Mouse (Mus musculus): ENCODE measurements around the gene Ypel2.

- no peak for TF ChIP-seq ETS1 (IDR thresholded peaks at IDR 0.05; ENCODE audit: low read depth, low read length)
- TF ChIP-seq POLR2A (IDR thresholded peaks at IDR 0.05; ENCODE audit: control insufficient read depth in 1 of 2, insufficient read depth in 1 of 2, low read depth in 1 of 2, low read length in 2 of 2, poor library complexity in 1 of 2): no peak
- TF ChIP-seq MXI1 (IDR thresholded peaks at IDR 0.05; ENCODE audit: low read depth, low read length): no peak
- no peak for TF ChIP-seq BHLHE40 (IDR thresholded peaks at IDR 0.05; ENCODE audit: borderline replicate concordance, low read depth, low read length)
- no peak for TF ChIP-seq TAL1 (IDR thresholded peaks at IDR 0.05; ENCODE audit: low read length)
- no peak for TF ChIP-seq ZC3H11A (IDR thresholded peaks at IDR 0.05; ENCODE audit: low read depth, low read length)
- TF ChIP-seq USF1 (IDR thresholded peaks at IDR 0.05; ENCODE audit: low read depth, low read length): no peak
- TF ChIP-seq ZKSCAN1 (IDR thresholded peaks at IDR 0.05; ENCODE audit: low read depth, low read length): no peak
- no peak for TF ChIP-seq CTCF (IDR thresholded peaks at IDR 0.05 in 2 of 3, conservative IDR thresholded peaks at IDR 0.05 in 1 of 3; ENCODE audit: control insufficient read depth in 1 of 3, insufficient read depth in 1 of 3, low read depth in 2 of 3, low read length in 3 of 3, poor library complexity in 1 of 3, severe bottlenecking in 1 of 3)
- TF ChIP-seq SIN3A (IDR thresholded peaks at IDR 0.05; ENCODE audit: low read length): no peak
- no peak for TF ChIP-seq POLR2AphosphoS2 (IDR thresholded peaks at IDR 0.05; ENCODE audit: low read length)
- TF ChIP-seq RAD21 (IDR thresholded peaks at IDR 0.05; ENCODE audit: low read depth, low read length): no peak
Observed at GRCm38 (mm10) chr11:86971057-86971753, 22.3 kb downstream of the Ypel2 start.
